Mouse (Mus musculus): ENCODE measurements around the gene Pds5b. TPM values are rescaled to one million over a fixed set of nuclear protein-coding genes. Genes with fewer than 3 reads are reported as not detected.
A peak's percentile ranks its signal among the peaks of the same experiment; 100 is the strongest.
"Not testable (repeated sequence)": the region's sequence is repeated elsewhere in the genome, so short reads cannot be mapped to it uniquely, and the experiment has no call there.

Gene Pds5b
- polyA plus RNA-seq, 1 experiment = 4.7 TPM

DNA sequence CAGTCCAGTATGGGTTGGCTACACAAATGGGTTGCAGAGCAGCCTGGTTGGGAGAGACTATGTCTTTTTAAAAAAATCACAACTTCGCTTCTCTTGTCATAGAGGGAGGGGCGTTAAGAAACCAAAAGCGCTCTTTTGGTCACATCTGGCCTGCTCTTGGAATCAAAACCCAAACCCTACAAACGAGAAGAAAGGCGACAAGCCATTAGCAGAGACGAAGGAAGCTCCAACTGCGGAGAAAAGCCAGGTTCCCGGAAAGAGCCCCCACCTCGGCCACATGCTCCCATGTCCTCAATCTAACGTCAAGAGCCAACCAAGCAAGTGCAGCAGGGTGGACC lies 8.8 kb upstream of the Pds5b start:
- H3K4me3 ChIP-seq = peak overlapping the region; percentile 93
- TF ChIP-seq USF1 (IDR thresholded peaks at IDR 0.05; ENCODE audit: low read depth) = no peak
- TF ChIP-seq REST (IDR thresholded peaks at IDR 0.05; ENCODE audit: insufficient read depth, insufficient read length) = no peak
- TF ChIP-seq MYOD1 (IDR thresholded peaks at IDR 0.05; ENCODE audit: control insufficient read depth in 1 of 3, insufficient read length in 2 of 3, low read depth in 2 of 3) = no peak
- no peak for TF ChIP-seq E2F4 (IDR thresholded peaks at IDR 0.05; ENCODE audit: insufficient read depth)
- TF ChIP-seq TCF3 (IDR thresholded peaks at IDR 0.05; ENCODE audit: insufficient read length, low read depth) = no peak
- TF ChIP-seq POLR2AphosphoS2 (IDR thresholded peaks at IDR 0.05; ENCODE audit: insufficient read length, low read depth) = no peak
- TF ChIP-seq SRF (IDR thresholded peaks at IDR 0.05; ENCODE audit: control insufficient read depth, insufficient read length, low read depth) = no peak
- no peak for TF ChIP-seq TCF12 (IDR thresholded peaks at IDR 0.05; ENCODE audit: insufficient read depth, poor library complexity, severe bottlenecking)
- no peak for TF ChIP-seq CEBPB (IDR thresholded peaks at IDR 0.05; ENCODE audit: insufficient read depth, poor library complexity, severe bottlenecking)
- TF ChIP-seq MYOG (IDR thresholded peaks at IDR 0.05; ENCODE audit: control insufficient read depth in 1 of 3, insufficient read depth in 1 of 3, insufficient read length in 2 of 3, low read depth in 2 of 3) = no peak
- no peak for TF ChIP-seq MAX (IDR thresholded peaks at IDR 0.05; ENCODE audit: low read depth)
- peaks cover 52% of the 10 kb centered on the region for H3K79me2 ChIP-seq (ENCODE audit: control insufficient read depth, insufficient read depth)
- no peaks in the 10 kb centered on the region for H3K27me3 ChIP-seq (ENCODE audit: control insufficient read depth, insufficient read depth, insufficient read length)
- H3ac ChIP-seq (ENCODE audit: control insufficient read depth, insufficient read length) = peak overlapping the region; percentile 74
- H3K36me3 ChIP-seq (ENCODE audit: control insufficient read depth, insufficient read depth) = peaks cover 22% of the 10 kb centered on the region
- peak overlapping the region; percentile 88 for H3K4me2 ChIP-seq (ENCODE audit: low read depth)

GRCm38 (mm10) chr5:150665132-150665954 lies 8.2 kb upstream of the Pds5b start:
- peak overlapping the region; percentile 25 for H3K4me2 ChIP-seq (ENCODE audit: low read depth)
- H3K36me3 ChIP-seq (ENCODE audit: control insufficient read depth, insufficient read depth) = peaks cover 18% of the 10 kb centered on the region
- peak overlapping the region; percentile 74 for H3ac ChIP-seq (ENCODE audit: control insufficient read depth, insufficient read length)
- TF ChIP-seq SRF (IDR thresholded peaks at IDR 0.05; ENCODE audit: control insufficient read depth, insufficient read length, low read depth) (peak; percentile 47), POLR2A (IDR thresholded peaks at IDR 0.05; ENCODE audit: insufficient read length, low read depth) (peak; percentile 41), MYOG (IDR thresholded peaks at IDR 0.05; ENCODE audit: control insufficient read depth in 1 of 3, insufficient read depth in 1 of 3, insufficient read length in 2 of 3, low read depth in 2 of 3) (no peak)
- H3K4me3 ChIP-seq = peak overlapping the region; percentile 93
- peaks cover 46% of the 10 kb centered on the region for H3K79me2 ChIP-seq (ENCODE audit: control insufficient read depth, insufficient read depth)
- H3K27me3 ChIP-seq (ENCODE audit: control insufficient read depth, insufficient read depth, insufficient read length) = no peaks in the 10 kb centered on the region

DNA sequence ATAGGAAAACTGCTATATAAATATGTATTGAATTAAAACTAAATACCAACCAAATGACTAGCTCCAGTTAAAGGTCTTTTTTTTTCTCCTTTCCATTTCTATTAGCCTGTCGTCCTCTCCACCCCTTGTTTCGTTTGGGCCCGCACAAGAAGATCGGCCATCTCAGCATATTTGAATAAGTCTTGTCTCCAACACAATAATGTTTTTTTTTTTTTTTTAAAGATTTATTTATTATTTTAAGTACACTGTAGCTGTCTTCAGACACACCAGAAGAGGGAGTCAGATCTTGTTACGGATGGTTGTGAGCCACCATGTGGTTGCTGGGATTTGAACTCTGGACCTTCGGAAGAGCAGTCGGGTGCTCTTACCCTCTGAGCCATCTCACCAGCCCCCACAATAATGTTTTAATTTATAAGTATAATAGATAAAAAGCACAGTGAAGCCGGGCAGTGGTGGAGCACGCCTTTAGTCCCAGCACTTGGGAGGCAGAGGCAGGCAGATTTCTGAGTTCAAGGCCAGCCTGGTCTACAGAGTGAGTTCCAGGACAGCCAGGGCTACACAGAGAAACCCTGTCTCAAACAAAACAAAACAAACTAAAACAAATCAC lies 7.3 kb upstream of the Pds5b start, which contains the start of gene N4bp2l2:
Gene N4bp2l2, minus strand, starts transcription at position 51 of the 607 bp plus-strand sequence.
- peaks cover 37% of the 10 kb centered on the region for H3K79me2 ChIP-seq (ENCODE audit: control insufficient read depth, insufficient read depth)
- peak within 1 kb of the TSS; percentile 93 for H3K4me3 ChIP-seq

GRCm38 (mm10) chr5:150668731-150669130 lies 4.8 kb upstream of the Pds5b start:
- Histone ChIP-seq H3K4me2 (ENCODE audit: low read depth) (no peak overlapping the region), H3K79me2 (ENCODE audit: control insufficient read depth, insufficient read depth) (peaks cover 14% of the 10 kb centered on the region), H3K36me3 (ENCODE audit: control insufficient read depth, insufficient read depth) (no peaks in the 10 kb centered on the region), H3ac (ENCODE audit: control insufficient read depth, insufficient read length) (no peak overlapping the region), H3K4me3 (no peak overlapping the region), H3K27me3 (ENCODE audit: control insufficient read depth, insufficient read depth, insufficient read length) (no peaks in the 10 kb centered on the region)
- TF ChIP-seq MAX (IDR thresholded peaks at IDR 0.05; ENCODE audit: low read depth) (no peak), USF1 (IDR thresholded peaks at IDR 0.05; ENCODE audit: low read depth) (no peak), MYOG (IDR thresholded peaks at IDR 0.05; ENCODE audit: control insufficient read depth in 1 of 3, insufficient read depth in 1 of 3, insufficient read length in 2 of 3, low read depth in 2 of 3) (no peak), SRF (IDR thresholded peaks at IDR 0.05; ENCODE audit: control insufficient read depth, insufficient read length, low read depth) (no peak), TCF3 (IDR thresholded peaks at IDR 0.05; ENCODE audit: insufficient read length, low read depth) (no peak), POLR2AphosphoS2 (IDR thresholded peaks at IDR 0.05; ENCODE audit: insufficient read length, low read depth) (no peak), CEBPB (IDR thresholded peaks at IDR 0.05; ENCODE audit: insufficient read depth, poor library complexity, severe bottlenecking) (no peak), MYOD1 (IDR thresholded peaks at IDR 0.05; ENCODE audit: control insufficient read depth in 1 of 3, insufficient read length in 2 of 3, low read depth in 2 of 3) (no peak), REST (IDR thresholded peaks at IDR 0.05; ENCODE audit: insufficient read depth, insufficient read length) (no peak), POLR2A (IDR thresholded peaks at IDR 0.05; ENCODE audit: insufficient read length, low read depth) (no peak), TCF12 (IDR thresholded peaks at IDR 0.05; ENCODE audit: insufficient read depth, poor library complexity, severe bottlenecking) (no peak), E2F4 (IDR thresholded peaks at IDR 0.05; ENCODE audit: insufficient read depth) (no peak)

More for the DNA sequence above, 7.3 kb upstream of the Pds5b start, which contains the start of gene N4bp2l2:
- peak within 1 kb of the TSS; percentile 25 for H3K4me2 ChIP-seq (ENCODE audit: low read depth)
- H3ac ChIP-seq (ENCODE audit: control insufficient read depth, insufficient read length) = peak within 1 kb of the TSS; percentile 74
- H3K27me3 ChIP-seq (ENCODE audit: control insufficient read depth, insufficient read depth, insufficient read length) = not testable (repeated sequence)
- peaks cover 11% of the 10 kb centered on the region for H3K36me3 ChIP-seq (ENCODE audit: control insufficient read depth, insufficient read depth)

DNA sequence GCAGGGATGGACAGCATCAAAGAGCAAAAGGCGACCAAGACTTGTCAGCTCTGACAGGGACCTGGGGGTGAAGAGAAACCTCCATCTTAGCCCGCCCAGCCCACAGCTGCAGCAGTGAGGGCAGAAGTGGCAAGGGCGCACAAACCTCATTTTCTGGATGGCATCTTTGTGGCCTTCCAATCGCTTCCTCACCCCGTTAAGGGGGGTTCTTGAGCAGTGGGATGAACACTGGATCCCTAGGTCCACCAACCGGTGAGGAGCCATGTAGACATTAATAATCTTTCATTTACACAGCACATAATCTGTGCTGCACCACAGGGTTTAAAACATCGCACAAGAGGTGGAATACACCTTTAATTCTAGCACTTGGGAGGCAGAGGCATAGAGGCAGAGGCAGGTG lies 1.2 kb upstream of the Pds5b start:
- H3K4me3 ChIP-seq = no peak overlapping the region
- no peak overlapping the region for H3K4me2 ChIP-seq (ENCODE audit: low read depth)
- no peaks in the 10 kb centered on the region for H3K36me3 ChIP-seq (ENCODE audit: control insufficient read depth, insufficient read depth)
- no peak for TF ChIP-seq E2F4 (IDR thresholded peaks at IDR 0.05; ENCODE audit: insufficient read depth)
- H3K27me3 ChIP-seq (ENCODE audit: control insufficient read depth, insufficient read depth, insufficient read length) = no peaks in the 10 kb centered on the region
- no peak overlapping the region for H3ac ChIP-seq (ENCODE audit: control insufficient read depth, insufficient read length)
- peaks cover 31% of the 10 kb centered on the region for H3K79me2 ChIP-seq (ENCODE audit: control insufficient read depth, insufficient read depth)
